Mouse (Mus musculus) lung, embryonic 15.5 days (tissue): ENCODE measurements around the gene Tenm3. TPM values are rescaled to one million over a fixed set of nuclear protein-coding genes. Genes with fewer than 3 reads are reported as not detected.

Experiments used
- ATAC-seq: fragments of 200-750 bp; cut with Nextera tagmentation; 2 replicates; pipeline ENCODE4 v1.8.0; 2017; ENCODE audit warnings: moderate number of reproducible peaks, borderline replicate concordance; ENCODE audit not compliant: low FRiP score, low TSS enrichment; ENCODE audit errors: extremely low read depth
- H3K27ac ChIP-seq: fragments of 300-500 bp; sonication (generic); 2 replicates; pipeline ENCODE4 v1.5.1; 2015; ENCODE audit warnings: moderate library complexity, mild to moderate bottlenecking, inconsistent platforms
- H3K27me3 ChIP-seq: fragments of 300-500 bp; sonication (generic); 2 replicates; pipeline ENCODE4 v1.6.1; 2015; ENCODE audit warnings: inconsistent platforms
- H3K36me3 ChIP-seq: fragments of 300-500 bp; sonication (generic); 2 replicates; pipeline ENCODE4 v1.6.1; 2015; ENCODE audit warnings: inconsistent platforms
- H3K4me1 ChIP-seq: fragments of 300-500 bp; sonication (generic); 2 replicates; pipeline ENCODE4 v1.6.1; 2015; ENCODE audit warnings: inconsistent platforms
- H3K4me2 ChIP-seq: fragments of 300-500 bp; sonication (generic); 2 replicates; pipeline ENCODE4 v1.6.1; 2015; ENCODE audit warnings: inconsistent platforms, mild to moderate bottlenecking, moderate library complexity
- H3K4me3 ChIP-seq: fragments of 300-500 bp; sonication (generic); 2 replicates; pipeline ENCODE4 v1.5.1; 2015; ENCODE audit warnings: mild to moderate bottlenecking, inconsistent platforms
- H3K9ac ChIP-seq: fragments of 300-500 bp; sonication (generic); 2 replicates; pipeline ENCODE4 v1.6.1; 2015; ENCODE audit warnings: inconsistent platforms
- H3K9me3 ChIP-seq: fragments of 300-500 bp; sonication (generic); 2 replicates; pipeline ENCODE4 v1.6.1; 2016; ENCODE audit warnings: inconsistent platforms
- WGBS: fragments of 180-500 bp; shearing (Covaris S2); methylation state at CpG from one replicate; pipeline ENCODE4 v1.1.7; 2015; 5-methylcytosine and 5-hydroxymethylcytosine counted together
- polyA plus RNA-seq: library from polyadenylated mRNA; unstranded; fragments of >200 nt; fragmentation: Nextera tagmentation; extraction: Ambion mirVana; gene quantifications from 2 replicates; pipeline ENCODE4 v1.2.1, GENCODE M21; 2015

Tenm3 gene
- polyA plus RNA-seq, 1 experiment from 2014 or later: 5.7 TPM

DNA sequence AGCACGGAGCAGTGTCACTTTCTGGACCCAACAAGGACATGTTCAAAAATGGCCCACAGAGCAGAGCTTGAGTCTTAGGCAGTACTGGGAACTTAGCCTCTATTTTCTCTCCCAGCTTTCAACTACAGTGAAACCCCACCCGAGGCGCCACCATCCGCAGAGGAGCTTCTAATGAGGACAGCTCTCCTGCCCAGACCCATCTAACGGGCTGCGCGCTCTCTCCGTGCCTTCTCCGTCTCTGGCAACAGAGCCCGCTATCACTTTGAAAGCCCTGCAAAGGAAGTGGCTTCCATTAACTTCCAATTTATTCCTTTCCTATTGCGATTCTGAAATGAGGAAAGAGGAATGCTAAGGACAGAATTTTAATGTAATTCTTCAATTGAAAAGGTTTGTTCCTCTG is 569.2 kb downstream of the Tenm3 start:
- no peaks in the 10 kb centered on the region for H3K4me1 ChIP-seq
- H3K4me2 ChIP-seq: no peak overlapping the region
- WGBS: 91% methylated on average over 11 of the region's 11 CpGs
- H3K4me3 ChIP-seq: no peak overlapping the region
- ATAC-seq: no peak
- peaks cover 5% of the 10 kb centered on the region; the same call in 1 of the 2 replicates for H3K36me3 ChIP-seq
- no peak overlapping the region for H3K9ac ChIP-seq
- no peaks in the 10 kb centered on the region for H3K9me3 ChIP-seq
- no peaks in the 10 kb centered on the region for H3K27me3 ChIP-seq
- H3K27ac ChIP-seq: no peak overlapping the region

DNA sequence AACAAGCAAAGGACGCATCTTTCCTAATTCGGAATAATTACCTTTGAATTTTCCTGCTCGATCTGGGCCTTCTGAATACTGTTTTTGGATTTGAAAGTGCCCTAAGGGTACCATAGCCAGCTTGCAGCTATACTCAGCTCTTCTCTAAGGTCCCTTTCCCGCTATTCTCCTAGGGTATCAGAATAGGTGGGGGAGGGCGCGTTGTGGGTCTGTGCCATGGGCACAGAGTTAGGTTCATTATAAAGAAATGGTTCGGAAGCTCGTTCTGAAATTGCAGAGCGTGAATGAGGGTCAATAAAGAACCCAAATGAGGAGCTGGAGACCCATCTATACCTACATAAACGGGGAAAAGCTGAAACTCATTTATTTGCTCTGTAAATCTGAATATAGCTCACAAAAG is 575.1 kb downstream of the Tenm3 start:
- no peaks in the 10 kb centered on the region for H3K27me3 ChIP-seq
- H3K4me3 ChIP-seq: no peak overlapping the region
- ATAC-seq: no peak
- H3K9ac ChIP-seq: no peak overlapping the region
- no peak overlapping the region for H3K4me2 ChIP-seq
- H3K36me3 ChIP-seq: no peaks in the 10 kb centered on the region
- H3K9me3 ChIP-seq: no peaks in the 10 kb centered on the region
- H3K4me1 ChIP-seq: no peaks in the 10 kb centered on the region
- no peak overlapping the region for H3K27ac ChIP-seq
- WGBS: 91% methylated on average over 10 of the region's 10 CpGs

DNA sequence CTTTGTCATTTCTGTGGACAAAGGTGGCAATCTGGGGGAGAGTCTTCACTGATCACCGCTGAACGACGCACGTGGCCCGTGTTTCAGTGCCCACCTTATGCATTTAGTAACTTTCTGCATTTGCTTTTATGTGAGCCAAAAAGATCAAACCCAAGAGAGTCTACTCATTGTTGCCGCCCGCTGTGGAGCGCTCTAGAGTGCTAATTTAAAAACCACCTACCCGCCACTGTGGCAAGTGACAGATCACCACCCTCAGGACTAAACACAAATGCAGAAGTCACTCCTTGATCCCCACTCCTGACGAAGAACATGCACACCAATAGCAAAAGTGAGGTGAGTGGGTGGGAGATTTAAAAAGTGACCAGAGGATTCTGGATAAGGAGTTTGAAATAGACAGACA is 583.5 kb downstream of the Tenm3 start:
- Histone ChIP-seq H3K27me3 (no peaks in the 10 kb centered on the region), H3K4me3 (no peak overlapping the region), H3K9ac (no peak overlapping the region), H3K27ac (no peak overlapping the region), H3K4me1 (no peaks in the 10 kb centered on the region), H3K4me2 (no peak overlapping the region), H3K36me3 (no peaks in the 10 kb centered on the region), H3K9me3 (no peaks in the 10 kb centered on the region)
- 88% methylated on average over 10 of the region's 10 CpGs for WGBS
- no peak for ATAC-seq

DNA sequence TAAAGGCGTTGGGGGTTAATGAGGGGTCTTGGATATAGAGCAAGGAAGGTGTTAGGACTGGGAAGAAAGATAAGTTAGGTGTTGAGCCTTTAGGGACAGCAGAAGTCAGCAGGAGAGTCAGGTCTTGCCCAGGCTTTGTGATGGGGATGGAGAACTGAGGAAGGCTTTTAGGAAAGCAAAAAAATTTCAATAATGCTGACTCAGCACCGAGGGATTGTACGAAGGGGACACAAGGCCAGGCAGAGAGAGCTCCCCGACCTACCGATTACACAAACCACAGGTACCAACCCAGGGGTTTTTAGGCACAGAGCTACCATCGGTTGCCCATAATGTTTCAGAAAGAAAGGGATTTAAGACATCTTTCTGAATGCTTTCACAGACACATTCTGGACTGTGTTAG is 583.9 kb downstream of the Tenm3 start:
- Histone ChIP-seq H3K4me1 (no peaks in the 10 kb centered on the region), H3K9me3 (no peaks in the 10 kb centered on the region), H3K4me2 (no peak overlapping the region), H3K27me3 (no peaks in the 10 kb centered on the region), H3K27ac (no peak overlapping the region), H3K36me3 (no peaks in the 10 kb centered on the region), H3K4me3 (no peak overlapping the region), H3K9ac (no peak overlapping the region)
- WGBS: 68% methylated on average over 6 of the region's 6 CpGs
- ATAC-seq: no peak; the same call in 1 of the 2 replicates

DNA sequence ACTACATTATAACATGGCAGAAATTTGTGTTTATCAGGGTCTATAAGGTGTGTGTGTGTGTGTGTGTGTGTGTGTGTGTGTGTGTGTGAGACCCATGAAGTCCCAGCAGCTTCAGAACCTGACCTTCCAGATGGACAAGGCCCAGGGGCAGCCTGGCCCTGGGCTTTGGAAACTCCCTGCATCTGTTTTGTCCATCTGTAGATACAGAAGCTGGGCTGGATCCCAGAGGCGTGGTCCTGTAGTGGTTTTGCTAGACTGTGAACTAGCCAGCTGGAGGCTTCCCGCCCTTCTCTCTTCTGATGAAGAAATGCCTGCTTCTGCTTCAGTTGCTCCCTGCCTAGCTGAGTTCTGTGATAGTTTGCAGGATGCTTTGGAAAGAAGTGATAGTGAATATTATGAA is 599.9 kb downstream of the Tenm3 start:
- Histone ChIP-seq H3K36me3 (no peaks in the 10 kb centered on the region), H3K4me3 (no peak overlapping the region), H3K4me1 (no peaks in the 10 kb centered on the region), H3K4me2 (no peak overlapping the region), H3K9me3 (no peaks in the 10 kb centered on the region), H3K27me3 (no peaks in the 10 kb centered on the region), H3K27ac (no peak overlapping the region), H3K9ac (no peak overlapping the region)
- 77% methylated on average over 2 of the region's 2 CpGs for WGBS
- ATAC-seq: no peak

DNA sequence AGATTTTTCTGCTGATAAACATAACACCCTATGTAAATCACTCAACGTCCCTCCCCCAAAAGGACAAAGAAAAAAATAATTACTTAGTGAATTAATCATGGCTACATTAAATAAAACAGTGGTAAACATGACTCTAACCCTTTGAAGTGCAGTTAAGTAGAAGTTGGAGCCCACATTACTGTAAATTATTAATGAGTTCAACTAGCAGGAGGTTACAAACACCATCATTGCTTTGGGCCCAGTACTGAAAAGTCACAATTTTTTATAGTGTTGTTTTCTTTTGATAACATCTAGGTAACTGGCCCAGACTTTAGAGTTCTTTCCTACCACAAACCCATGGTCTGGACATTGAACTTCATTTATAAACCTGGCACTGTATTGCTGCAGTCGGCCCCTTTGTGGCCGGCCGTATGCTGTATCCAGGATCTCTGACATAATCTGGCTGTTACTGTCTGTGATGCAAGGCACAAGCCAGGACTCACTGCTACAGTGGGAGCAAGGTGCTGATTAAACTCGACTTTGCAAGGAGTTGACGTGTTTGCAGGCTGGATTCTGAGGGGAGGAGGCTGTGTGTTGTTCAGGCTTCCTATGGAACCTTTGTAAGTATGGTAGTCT is 602.7 kb downstream of the Tenm3 start:
- Histone ChIP-seq H3K27me3 (no peaks in the 10 kb centered on the region), H3K36me3 (no peaks in the 10 kb centered on the region), H3K9me3 (no peaks in the 10 kb centered on the region), H3K4me1 (no peaks in the 10 kb centered on the region), H3K4me3 (no peak overlapping the region), H3K9ac (no peak overlapping the region), H3K27ac (no peak overlapping the region), H3K4me2 (no peak overlapping the region)
- ATAC-seq: no peak
- WGBS: 43% methylated on average over 6 of the region's 6 CpGs

DNA sequence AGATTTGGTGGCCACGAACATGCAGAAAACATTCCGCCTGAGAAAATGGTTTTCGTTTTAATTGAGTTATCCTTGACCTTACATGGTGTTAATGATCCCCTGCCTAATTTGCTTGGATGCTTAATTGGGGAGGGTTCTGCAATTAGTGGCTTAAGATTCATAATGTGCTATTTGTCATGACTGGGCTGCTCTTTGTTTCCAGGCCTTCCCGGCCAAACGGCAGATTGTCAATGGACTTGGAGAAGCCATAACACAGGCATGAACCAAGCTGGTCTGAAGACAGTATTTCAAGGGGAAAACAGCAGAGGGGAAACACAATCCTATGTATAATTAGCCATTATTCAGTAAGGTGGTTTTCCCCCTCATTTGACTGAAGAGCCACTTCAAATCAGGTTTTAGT is 606.8 kb downstream of the Tenm3 start:
- Histone ChIP-seq H3K9me3 (no peaks in the 10 kb centered on the region), H3K4me3 (no peak overlapping the region), H3K9ac (no peak overlapping the region), H3K36me3 (no peaks in the 10 kb centered on the region), H3K27me3 (no peaks in the 10 kb centered on the region), H3K4me1 (no peaks in the 10 kb centered on the region), H3K4me2 (no peak overlapping the region), H3K27ac (no peak overlapping the region)
- no peak for ATAC-seq
- WGBS: 86% methylated on average over 5 of the region's 5 CpGs

DNA sequence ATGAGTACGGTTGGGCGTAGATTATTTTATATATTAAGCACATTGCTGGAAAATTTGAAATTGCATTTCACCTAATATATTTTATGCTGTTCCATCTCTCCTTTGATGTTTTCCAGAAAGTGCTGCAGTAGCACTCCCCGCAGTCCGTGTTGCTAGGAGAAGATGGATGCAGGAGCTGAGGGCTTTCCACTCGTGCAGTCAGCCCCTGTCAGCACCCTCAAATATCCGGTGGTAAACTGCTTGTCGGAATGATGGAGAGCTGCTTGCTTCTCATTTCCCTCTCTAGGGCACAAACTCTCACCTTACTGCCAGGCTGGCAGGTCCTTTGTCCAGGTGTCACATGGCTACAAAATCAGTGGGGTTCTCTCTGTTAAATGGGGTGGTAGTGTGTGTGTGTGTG is 610.8 kb downstream of the Tenm3 start:
- WGBS: 55% methylated on average over 7 of the region's 7 CpGs
- Histone ChIP-seq H3K4me1 (no peaks in the 10 kb centered on the region), H3K9me3 (no peaks in the 10 kb centered on the region), H3K4me3 (no peak overlapping the region), H3K36me3 (0 out of 2 replicates have a peak, but pooled peaks cover 4% of the 10 kb centered on the region), H3K4me2 (no peak overlapping the region), H3K9ac (no peak overlapping the region), H3K27me3 (no peaks in the 10 kb centered on the region), H3K27ac (no peak overlapping the region)
- no peak for ATAC-seq

DNA sequence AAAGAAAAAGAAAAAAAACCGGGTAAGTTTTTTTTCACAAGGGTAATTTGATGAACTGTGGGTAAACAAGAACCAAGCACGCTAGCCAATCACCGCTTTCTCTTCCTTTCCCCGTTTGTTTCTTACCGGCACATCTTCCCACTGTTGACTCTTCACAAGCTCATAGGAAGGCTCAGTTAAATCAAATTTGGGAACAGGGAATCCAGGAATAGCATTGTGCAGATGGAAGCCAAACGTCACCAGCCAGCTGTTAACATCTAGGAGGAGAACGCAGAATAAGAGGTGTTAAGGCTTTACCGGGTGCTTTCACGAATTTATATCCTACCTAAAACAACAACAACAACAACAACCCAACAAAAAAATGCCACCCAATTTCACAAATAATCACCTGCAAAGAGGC is 611.9 kb downstream of the Tenm3 start:
- no peak for ATAC-seq
- no peak overlapping the region for H3K4me2 ChIP-seq
- H3K4me1 ChIP-seq: no peaks in the 10 kb centered on the region
- H3K27ac ChIP-seq: no peak overlapping the region
- 0 out of 2 replicates have a peak, but pooled peaks cover 4% of the 10 kb centered on the region for H3K36me3 ChIP-seq
- H3K27me3 ChIP-seq: no peaks in the 10 kb centered on the region
- H3K9ac ChIP-seq: no peak overlapping the region
- 79% methylated on average over 9 of the region's 9 CpGs for WGBS
- no peak overlapping the region for H3K4me3 ChIP-seq
- no peaks in the 10 kb centered on the region for H3K9me3 ChIP-seq

DNA sequence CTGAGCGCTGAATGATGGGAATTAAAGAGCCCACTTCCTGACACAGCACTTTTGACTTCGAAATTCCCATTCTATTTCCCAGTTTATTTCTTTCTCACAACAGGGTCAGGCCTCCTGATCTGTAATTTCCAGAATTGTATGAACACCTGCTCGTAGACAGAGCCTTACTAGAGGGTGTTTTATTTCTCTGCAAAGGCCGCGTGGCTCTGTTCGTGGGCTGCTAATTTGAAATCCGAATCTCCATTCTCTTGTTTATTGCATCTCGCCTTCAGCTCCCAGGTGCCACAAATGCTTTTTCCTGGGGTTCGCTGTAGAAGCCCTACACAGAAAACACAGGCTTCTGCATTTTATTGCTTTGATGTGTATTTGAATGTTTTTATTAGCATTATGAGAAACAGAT is 612.4 kb downstream of the Tenm3 start:
- no peak overlapping the region for H3K4me2 ChIP-seq
- H3K9ac ChIP-seq: no peak overlapping the region
- H3K4me1 ChIP-seq: no peaks in the 10 kb centered on the region
- H3K27ac ChIP-seq: no peak overlapping the region
- no peak for ATAC-seq
- H3K27me3 ChIP-seq: no peaks in the 10 kb centered on the region
- H3K36me3 ChIP-seq: 0 out of 2 replicates have a peak, but pooled peaks cover 4% of the 10 kb centered on the region
- H3K9me3 ChIP-seq: no peaks in the 10 kb centered on the region
- H3K4me3 ChIP-seq: no peak overlapping the region
- 82% methylated on average over 9 of the region's 9 CpGs for WGBS

DNA sequence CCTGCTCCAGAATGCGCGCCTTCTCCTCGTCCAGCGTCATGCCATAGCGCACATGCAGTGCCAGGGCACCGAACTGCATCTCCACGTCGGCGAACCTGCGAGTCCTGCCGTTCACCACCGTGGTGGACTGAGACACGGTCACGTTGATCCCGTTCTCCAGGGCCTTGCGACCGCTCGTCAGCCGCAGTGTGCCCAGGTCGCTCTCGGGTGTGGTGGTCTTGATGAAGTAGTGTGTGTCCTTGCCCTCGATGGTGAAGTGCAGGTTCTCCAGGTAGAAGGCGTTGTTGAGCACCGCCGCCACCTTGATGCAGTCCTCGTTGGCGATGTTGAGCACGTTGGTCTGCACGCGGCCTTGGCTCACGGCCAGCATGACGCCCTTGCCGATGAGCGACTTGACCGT is 615.1 kb downstream of the Tenm3 start:
- Histone ChIP-seq H3K9ac (no peak overlapping the region), H3K36me3 (0 out of 2 replicates have a peak, but pooled peaks cover 4% of the 10 kb centered on the region), H3K4me2 (no peak overlapping the region), H3K27me3 (no peaks in the 10 kb centered on the region), H3K9me3 (no peaks in the 10 kb centered on the region), H3K27ac (no peak overlapping the region), H3K4me3 (no peak overlapping the region), H3K4me1 (no peaks in the 10 kb centered on the region)
- ATAC-seq: no peak
- 96% methylated on average over 35 of the region's 35 CpGs for WGBS

DNA sequence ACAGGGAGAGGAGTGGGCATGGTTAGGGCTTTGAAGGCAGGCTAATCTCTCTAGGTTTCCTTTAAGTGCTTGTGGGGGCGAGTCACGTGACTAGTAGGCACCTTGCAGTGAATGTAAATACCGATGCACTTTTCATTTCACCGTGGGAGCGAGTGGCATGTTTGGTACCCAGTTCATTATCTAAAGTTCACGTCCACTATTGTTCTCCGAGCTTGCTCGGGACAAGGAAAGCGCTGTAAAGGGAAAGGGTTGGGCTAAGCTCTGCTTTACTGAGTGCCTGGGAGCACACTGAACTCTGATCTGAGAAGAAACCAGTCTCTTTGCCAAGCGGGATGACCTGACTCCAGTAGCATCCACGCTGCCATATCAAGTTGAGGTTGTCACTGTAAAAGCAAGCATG is 619.0 kb downstream of the Tenm3 start:
- Histone ChIP-seq H3K9me3 (no peaks in the 10 kb centered on the region), H3K4me2 (peak overlapping the region; percentile 19), H3K4me1 (peaks cover 6% of the 10 kb centered on the region; the same call in 1 of the 2 replicates), H3K4me3 (no peak overlapping the region), H3K36me3 (0 out of 2 replicates have a peak, but pooled peaks cover 4% of the 10 kb centered on the region), H3K9ac (no peak overlapping the region), H3K27me3 (peaks cover 8% of the 10 kb centered on the region), H3K27ac (no peak overlapping the region)
- 41% methylated on average over 11 of the region's 11 CpGs for WGBS
- no peak for ATAC-seq

DNA sequence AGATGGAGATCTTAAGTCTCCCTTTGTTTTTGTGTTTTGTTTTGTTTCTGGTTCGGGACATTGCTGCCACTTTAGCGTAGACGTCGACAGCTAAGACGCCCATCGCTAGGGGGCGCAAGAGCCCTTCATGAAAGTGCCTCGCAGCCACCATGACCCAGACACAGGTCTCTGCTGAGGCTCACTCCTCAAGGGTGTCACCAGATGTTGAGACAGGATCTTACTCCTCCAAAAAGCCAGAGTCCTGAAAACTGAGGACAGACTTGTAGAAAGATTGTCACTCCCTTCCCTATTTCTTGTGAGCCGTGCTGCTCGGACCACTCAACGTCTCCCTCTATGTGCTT is 621.4 kb downstream of the Tenm3 start:
- Histone ChIP-seq H3K4me3 (peak overlapping the region; percentile 34), H3K27ac (no peak overlapping the region), H3K27me3 (peaks cover 8% of the 10 kb centered on the region), H3K4me1 (peaks cover 6% of the 10 kb centered on the region; the same call in 1 of the 2 replicates), H3K4me2 (peak overlapping the region; percentile 73), H3K36me3 (no peaks in the 10 kb centered on the region), H3K9ac (peak overlapping the region; percentile 40; the same call in 1 of the 2 replicates), H3K9me3 (no peaks in the 10 kb centered on the region)
- ATAC-seq: peak; percentile 67
- 12% methylated on average over 11 of the region's 11 CpGs for WGBS
